Mouse (Mus musculus): ENCODE measurements around the gene Dgkh. TPM values are rescaled to one million over a fixed set of nuclear protein-coding genes. Genes with fewer than 3 reads are reported as not detected.

Gene Dgkh
- total and polyA plus RNA-seq, 2 experiments = 0.24 to 1.8 TPM

DNA sequence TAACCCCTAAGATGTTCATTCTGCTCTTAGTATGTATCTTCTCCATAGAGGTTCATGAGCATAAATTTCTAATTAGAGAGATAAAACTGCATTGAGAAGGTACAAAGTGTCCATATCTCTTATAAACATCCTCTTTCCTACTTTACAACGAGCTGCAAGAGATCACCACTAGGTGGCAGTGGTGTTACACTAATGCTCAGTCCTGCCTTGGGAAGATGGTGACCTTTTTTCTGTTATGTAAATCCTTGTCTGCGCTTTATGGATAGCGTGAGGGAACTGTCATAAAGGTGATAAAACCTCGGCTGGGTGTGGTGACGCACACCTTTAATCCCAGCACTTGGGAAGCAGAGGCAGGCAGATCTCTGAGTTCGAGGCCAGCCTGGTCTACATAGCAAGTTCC, 64.3 kb downstream of the Dgkh start:
- no peak for TF ChIP-seq POLR2A (IDR thresholded peaks at IDR 0.05; ENCODE audit: extremely low read depth, insufficient read depth, low read length)
- peak; percentile 74 for TF ChIP-seq CTCF (IDR thresholded peaks at IDR 0.05; ENCODE audit: low read depth, low read length)
- 17% methylated on average over 6 of the region's 6 CpGs for WGBS
- no peak overlapping the region for H3K4me3 ChIP-seq (ENCODE audit: insufficient read depth, low read depth, low read length)
- no peak overlapping the region for H3K27ac ChIP-seq (replicated peaks; ENCODE audit: insufficient read depth, low read depth, low read length)
- no peaks in the 10 kb centered on the region for H3K27me3 ChIP-seq (ENCODE audit: control insufficient read depth, insufficient read depth, low read length)
- no peak overlapping the region for H3K9ac ChIP-seq (ENCODE audit: low read depth, low read length)
- no peaks in the 10 kb centered on the region for H3K36me3 ChIP-seq (ENCODE audit: control insufficient read depth, insufficient read depth, low read length)
- peak; percentile 66 for DNase-seq (ENCODE audit: extremely low read depth, low read depth, low spot score)
- H3K4me1 ChIP-seq (ENCODE audit: control insufficient read depth, insufficient read depth, low read length) = no peaks in the 10 kb centered on the region; the same call in 1 of the 2 replicates
- H3K79me2 ChIP-seq (ENCODE audit: control insufficient read depth, insufficient read depth, low read length) = no peaks in the 10 kb centered on the region

DNA sequence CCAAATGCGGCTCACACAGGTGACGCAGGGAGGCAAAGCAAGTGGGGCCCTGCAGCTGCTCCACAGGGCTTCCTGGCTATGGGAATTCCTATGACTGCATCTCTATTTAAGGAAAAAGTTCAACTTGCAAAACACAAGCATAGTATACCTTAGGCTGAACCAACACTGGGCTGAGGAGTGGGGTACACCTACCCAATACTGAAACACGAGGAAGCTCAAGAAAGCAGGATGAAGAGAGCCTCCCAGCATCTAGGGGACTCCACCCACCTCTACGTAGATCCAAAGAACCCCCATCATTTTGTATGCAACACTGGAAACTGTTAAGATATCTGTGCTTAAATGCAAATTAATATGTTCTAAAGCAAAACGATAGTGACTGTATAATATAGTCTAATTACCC, 64.8 kb downstream of the Dgkh start:
- TF ChIP-seq CTCF (IDR thresholded peaks at IDR 0.05; ENCODE audit: low read depth, low read length) = no peak
- TF ChIP-seq POLR2A (IDR thresholded peaks at IDR 0.05; ENCODE audit: extremely low read depth, insufficient read depth, low read length) = no peak
- H3K79me2 ChIP-seq (ENCODE audit: control insufficient read depth, insufficient read depth, low read length) = no peaks in the 10 kb centered on the region

DNA sequence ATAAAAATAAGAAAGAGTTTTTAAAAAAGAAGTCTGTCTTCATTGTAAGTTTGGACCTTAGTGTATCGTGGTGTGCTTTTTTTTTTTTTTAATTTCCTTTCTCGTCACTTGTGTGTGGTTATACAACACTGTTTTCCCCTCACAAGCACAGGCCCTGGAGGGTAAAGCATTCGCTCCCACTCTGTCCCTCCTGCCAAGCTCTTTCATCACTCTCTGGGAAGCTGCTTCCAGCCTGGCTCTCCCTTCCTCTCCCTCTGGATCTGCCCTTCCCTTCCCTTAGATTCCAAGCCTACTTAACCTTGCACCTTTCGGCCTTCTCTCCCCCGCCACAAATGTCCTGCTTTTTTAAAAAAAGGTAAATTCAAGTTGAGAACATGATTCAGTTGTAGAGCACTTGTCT, 69.9 kb downstream of the Dgkh start:
- Histone ChIP-seq H3K27ac (replicated peaks; ENCODE audit: insufficient read depth, low read depth, low read length) (no peak overlapping the region), H3K36me3 (ENCODE audit: control insufficient read depth, insufficient read depth, low read length) (no peaks in the 10 kb centered on the region), H3K9ac (ENCODE audit: low read depth, low read length) (no peak overlapping the region), H3K79me2 (ENCODE audit: control insufficient read depth, insufficient read depth, low read length) (no peaks in the 10 kb centered on the region), H3K27me3 (ENCODE audit: control insufficient read depth, insufficient read depth, low read length) (no peaks in the 10 kb centered on the region), H3K4me3 (ENCODE audit: insufficient read depth, low read depth, low read length) (no peak overlapping the region), H3K4me1 (ENCODE audit: control insufficient read depth, insufficient read depth, low read length) (no peaks in the 10 kb centered on the region)
- TF ChIP-seq CTCF (IDR thresholded peaks at IDR 0.05; ENCODE audit: low read depth, low read length) = no peak
- TF ChIP-seq POLR2A (IDR thresholded peaks at IDR 0.05; ENCODE audit: extremely low read depth, insufficient read depth, low read length) = no peak
- DNase-seq (ENCODE audit: extremely low read depth, low read depth, low spot score) = no peak
- WGBS = 88% methylated on average over 5 of the region's 5 CpGs

More for the DNA sequence above, 64.8 kb downstream of the Dgkh start:
- Histone ChIP-seq H3K27ac (replicated peaks; ENCODE audit: insufficient read depth, low read depth, low read length) (no peak overlapping the region), H3K4me3 (ENCODE audit: insufficient read depth, low read depth, low read length) (no peak overlapping the region), H3K27me3 (ENCODE audit: control insufficient read depth, insufficient read depth, low read length) (no peaks in the 10 kb centered on the region), H3K4me1 (ENCODE audit: control insufficient read depth, insufficient read depth, low read length) (no peaks in the 10 kb centered on the region; the same call in 1 of the 2 replicates), H3K9ac (ENCODE audit: low read depth, low read length) (no peak overlapping the region), H3K36me3 (ENCODE audit: control insufficient read depth, insufficient read depth, low read length) (no peaks in the 10 kb centered on the region)
- 61% methylated on average over 5 of the region's 5 CpGs for WGBS
- no peak for DNase-seq (ENCODE audit: extremely low read depth, low read depth, low spot score)

DNA sequence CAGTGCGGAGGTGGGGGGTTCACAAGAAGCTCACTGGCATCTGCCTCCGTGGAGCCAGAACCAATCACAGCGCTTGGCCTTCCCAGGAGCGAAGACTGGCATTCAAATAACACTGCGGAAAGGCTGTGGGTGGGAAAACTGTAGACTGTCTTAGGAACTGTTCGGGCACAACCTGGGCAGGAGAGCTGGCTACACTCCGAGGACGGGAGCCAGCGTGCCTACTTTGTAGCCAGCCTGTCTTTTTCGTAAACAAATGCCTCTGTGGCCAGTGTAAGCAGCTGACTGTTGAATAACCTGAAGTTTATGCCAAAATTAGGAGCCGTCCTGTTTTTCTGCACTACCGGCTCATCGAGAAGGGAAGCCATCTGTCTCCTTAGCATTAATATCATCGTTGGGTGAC, 71.1 kb downstream of the Dgkh start:
- Histone ChIP-seq H3K27ac (replicated peaks; ENCODE audit: insufficient read depth, low read depth, low read length) (no peak overlapping the region), H3K4me1 (ENCODE audit: control insufficient read depth, insufficient read depth, low read length) (no peaks in the 10 kb centered on the region), H3K9ac (ENCODE audit: low read depth, low read length) (no peak overlapping the region), H3K36me3 (ENCODE audit: control insufficient read depth, insufficient read depth, low read length) (no peaks in the 10 kb centered on the region), H3K4me3 (ENCODE audit: insufficient read depth, low read depth, low read length) (no peak overlapping the region), H3K27me3 (ENCODE audit: control insufficient read depth, insufficient read depth, low read length) (no peaks in the 10 kb centered on the region), H3K79me2 (ENCODE audit: control insufficient read depth, insufficient read depth, low read length) (no peaks in the 10 kb centered on the region)
- WGBS = 74% methylated on average over 14 of the region's 14 CpGs
- no peak for TF ChIP-seq POLR2A (IDR thresholded peaks at IDR 0.05; ENCODE audit: extremely low read depth, insufficient read depth, low read length)
- no peak for TF ChIP-seq CTCF (IDR thresholded peaks at IDR 0.05; ENCODE audit: low read depth, low read length)
- peak; percentile 32 for DNase-seq (ENCODE audit: extremely low read depth, low read depth, low spot score)

DNA sequence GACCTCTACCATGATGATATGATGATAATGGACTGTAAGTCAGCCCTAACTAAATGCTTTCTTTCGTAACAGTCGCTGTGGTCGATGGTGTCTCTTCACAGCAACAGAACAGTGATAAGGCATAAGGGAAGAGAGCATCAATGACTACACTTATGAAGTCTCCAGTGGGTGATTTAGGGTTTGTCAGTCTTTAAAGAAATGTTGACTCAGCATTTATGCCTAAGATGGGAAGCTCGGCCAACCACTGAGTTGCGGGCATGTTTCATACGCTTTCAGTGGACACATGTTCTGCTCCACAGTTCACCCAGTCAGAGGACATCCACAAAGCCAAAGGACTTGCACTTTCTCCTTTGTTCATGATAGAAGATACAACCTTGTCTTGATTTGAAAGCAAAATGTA, 73.9 kb downstream of the Dgkh start:
- no peaks in the 10 kb centered on the region for H3K36me3 ChIP-seq (ENCODE audit: control insufficient read depth, insufficient read depth, low read length)
- WGBS = 97% methylated on average over 6 of the region's 6 CpGs
- H3K79me2 ChIP-seq (ENCODE audit: control insufficient read depth, insufficient read depth, low read length) = no peaks in the 10 kb centered on the region

DNA sequence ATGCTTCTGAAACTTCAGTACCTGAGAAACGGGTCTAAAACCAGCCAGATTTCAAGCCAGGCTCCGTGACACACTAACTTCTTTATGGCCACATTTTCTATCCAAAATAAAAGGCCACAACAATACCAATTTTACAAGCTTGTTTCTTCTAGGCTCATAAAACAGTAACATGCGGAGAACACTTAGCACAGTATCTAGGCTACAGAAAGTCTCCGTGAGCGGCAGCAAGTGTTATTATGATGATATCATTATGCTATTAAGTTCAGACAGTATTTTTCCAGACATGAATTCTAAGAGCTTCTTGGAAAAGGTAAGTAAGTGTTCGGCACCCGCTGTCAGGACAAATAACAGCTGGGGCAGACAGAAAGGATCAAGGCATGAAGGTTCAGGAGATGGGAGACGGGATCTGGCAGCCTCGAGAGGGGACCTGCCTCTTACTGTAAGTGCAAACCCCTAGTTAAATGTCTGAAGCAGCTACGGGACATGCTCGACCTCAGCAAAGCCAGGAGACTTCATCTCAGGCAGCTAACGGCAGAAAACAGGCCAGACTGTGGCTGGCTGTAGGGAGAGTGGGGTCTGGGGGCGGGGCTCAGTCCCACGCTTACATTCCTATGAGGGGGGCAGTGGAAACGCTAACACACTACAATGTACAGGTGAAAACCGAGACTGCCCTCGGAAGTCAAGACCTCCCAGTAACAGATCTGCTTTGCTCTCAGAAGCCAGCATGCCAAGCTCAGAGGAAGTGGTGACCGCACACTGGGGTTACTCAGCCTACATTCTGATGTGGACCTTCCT, 75.5 kb downstream of the Dgkh start:
- no peak for DNase-seq (ENCODE audit: extremely low read depth, low read depth, low spot score)
- Histone ChIP-seq H3K27ac (replicated peaks; ENCODE audit: insufficient read depth, low read depth, low read length) (no peak overlapping the region), H3K4me1 (ENCODE audit: control insufficient read depth, insufficient read depth, low read length) (no peaks in the 10 kb centered on the region), H3K36me3 (ENCODE audit: control insufficient read depth, insufficient read depth, low read length) (no peaks in the 10 kb centered on the region), H3K27me3 (ENCODE audit: control insufficient read depth, insufficient read depth, low read length) (no peaks in the 10 kb centered on the region), H3K9ac (ENCODE audit: low read depth, low read length) (no peak overlapping the region), H3K79me2 (ENCODE audit: control insufficient read depth, insufficient read depth, low read length) (no peaks in the 10 kb centered on the region), H3K4me3 (ENCODE audit: insufficient read depth, low read depth, low read length) (no peak overlapping the region)
- 94% methylated on average over 18 of the region's 18 CpGs for WGBS
- no peak for TF ChIP-seq CTCF (IDR thresholded peaks at IDR 0.05; ENCODE audit: low read depth, low read length)
- no peak for TF ChIP-seq POLR2A (IDR thresholded peaks at IDR 0.05; ENCODE audit: extremely low read depth, insufficient read depth, low read length)

More for the DNA sequence above, 73.9 kb downstream of the Dgkh start:
- Histone ChIP-seq H3K27me3 (ENCODE audit: control insufficient read depth, insufficient read depth, low read length) (no peaks in the 10 kb centered on the region), H3K4me1 (ENCODE audit: control insufficient read depth, insufficient read depth, low read length) (no peaks in the 10 kb centered on the region), H3K9ac (ENCODE audit: low read depth, low read length) (no peak overlapping the region), H3K27ac (replicated peaks; ENCODE audit: insufficient read depth, low read depth, low read length) (no peak overlapping the region), H3K4me3 (ENCODE audit: insufficient read depth, low read depth, low read length) (no peak overlapping the region)
- no peak for TF ChIP-seq CTCF (IDR thresholded peaks at IDR 0.05; ENCODE audit: low read depth, low read length)
- no peak for TF ChIP-seq POLR2A (IDR thresholded peaks at IDR 0.05; ENCODE audit: extremely low read depth, insufficient read depth, low read length)
- DNase-seq (ENCODE audit: extremely low read depth, low read depth, low spot score) = no peak
